Mouse (Mus musculus): ENCODE measurements at regions not wholly inside any gene's neighbourhood (a gene's known extent, or its start where the extent isn't known, plus 50 kb on each side); places are given as distances from the start of the nearest gene placed in this dataset.

DNA sequence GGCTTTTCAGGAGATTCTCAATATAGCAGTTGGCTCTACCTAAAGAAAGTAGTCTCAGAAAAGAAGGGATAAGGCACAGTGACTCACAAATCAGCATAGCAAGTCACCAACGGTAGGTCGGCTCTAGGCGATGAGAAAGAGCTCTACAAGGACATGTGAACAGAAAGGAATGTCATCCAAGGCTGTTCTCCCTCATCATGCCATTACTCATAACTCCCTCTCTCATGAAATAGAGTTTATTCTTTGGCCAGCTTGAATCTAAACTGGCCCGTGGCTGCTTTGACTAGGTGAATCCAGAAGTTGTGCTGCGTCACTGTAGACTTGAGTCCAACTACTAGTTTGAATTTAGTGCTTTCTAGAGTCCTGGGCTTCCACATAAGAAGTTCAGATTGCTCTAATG is 447.7 kb downstream of the Gtdc1 start:
- Histone ChIP-seq H3K4me2 (ENCODE audit: low read length) (no peak overlapping the region), H3K9me3 (replicated peaks; ENCODE audit: low read length) (no peaks in the 10 kb centered on the region), H3K4me1 (replicated peaks; ENCODE audit: insufficient read depth, low read length) (no peaks in the 10 kb centered on the region), H3K27me3 (ENCODE audit: insufficient read depth, low read length) (no peaks in the 10 kb centered on the region), H3K27ac (no peak overlapping the region), H3K9ac (ENCODE audit: low read depth, low read length) (no peak overlapping the region), H3K36me3 (ENCODE audit: insufficient read depth, low read length) (no peaks in the 10 kb centered on the region), H3K4me3 (replicated peaks; ENCODE audit: low read depth, low read length) (no peak overlapping the region)
- WGBS: 96% methylated on average over 5 of the region's 5 CpGs
- TF ChIP-seq CTCF (IDR thresholded peaks at IDR 0.05; ENCODE audit: low read depth): no peak
- DNase-seq (ENCODE audit: low spot score): no peak
- ATAC-seq (replicated peaks; ENCODE audit: low FRiP score, low read depth): no peak

DNA sequence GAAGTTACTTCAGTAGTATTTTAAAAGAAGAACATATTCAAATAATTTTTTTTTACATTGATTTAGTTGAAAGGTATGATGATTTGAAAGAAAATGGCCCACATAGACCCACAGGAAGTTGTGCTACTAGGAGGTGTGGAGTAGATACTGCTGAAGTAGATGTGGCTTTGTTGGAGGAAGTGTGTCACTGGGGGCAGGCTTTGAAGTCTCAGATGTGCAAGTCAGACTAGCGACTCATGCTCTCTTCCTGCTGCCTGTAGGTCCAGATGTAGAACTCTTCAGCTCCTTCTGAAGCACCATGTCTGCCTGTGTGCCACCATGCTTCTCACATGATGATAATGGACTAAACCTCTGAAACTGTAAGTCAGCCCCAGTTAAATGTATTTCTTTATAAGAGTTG is 452.0 kb downstream of the Gtdc1 start:
- Histone ChIP-seq H3K27ac (no peak overlapping the region), H3K9ac (ENCODE audit: low read depth, low read length) (no peak overlapping the region), H3K9me3 (replicated peaks; ENCODE audit: low read length) (no peaks in the 10 kb centered on the region), H3K4me1 (replicated peaks; ENCODE audit: insufficient read depth, low read length) (no peaks in the 10 kb centered on the region), H3K4me3 (replicated peaks; ENCODE audit: low read depth, low read length) (no peak overlapping the region), H3K4me2 (ENCODE audit: low read length) (no peak overlapping the region), H3K27me3 (ENCODE audit: insufficient read depth, low read length) (no peaks in the 10 kb centered on the region), H3K36me3 (ENCODE audit: insufficient read depth, low read length) (no peaks in the 10 kb centered on the region)
- 90% methylated on average over 1 of the region's 1 CpGs for WGBS
- no peak for TF ChIP-seq CTCF (IDR thresholded peaks at IDR 0.05; ENCODE audit: low read depth)
- no peak for ATAC-seq (replicated peaks; ENCODE audit: low FRiP score, low read depth)
- DNase-seq (ENCODE audit: low spot score): no peak

DNA sequence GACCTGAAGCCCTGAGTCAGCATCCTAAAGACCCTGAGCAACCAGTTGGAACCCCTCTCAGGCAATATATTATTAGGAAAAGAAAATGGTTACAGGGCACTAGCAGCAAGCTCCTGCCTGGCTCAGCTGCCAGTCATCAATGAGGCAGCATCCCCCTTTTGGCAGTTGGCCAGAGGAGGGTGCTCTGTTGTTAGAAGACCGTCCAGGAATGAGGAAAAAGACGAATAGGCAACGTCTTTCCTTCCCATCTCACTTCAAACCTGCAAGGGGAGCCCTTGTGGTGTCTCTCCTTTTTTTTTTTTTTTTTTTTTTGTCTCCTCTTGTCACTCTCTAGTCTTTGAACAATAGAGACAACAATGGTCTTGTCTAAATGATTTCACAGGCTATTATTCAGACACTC is 452.8 kb downstream of the Gtdc1 start:
- no peaks in the 10 kb centered on the region for H3K36me3 ChIP-seq (ENCODE audit: insufficient read depth, low read length)
- DNase-seq (ENCODE audit: low spot score) (no peak), ATAC-seq (replicated peaks; ENCODE audit: low FRiP score, low read depth) (no peak)
- 16% methylated on average over 3 of the region's 3 CpGs for WGBS
- TF ChIP-seq CTCF (IDR thresholded peaks at IDR 0.05; ENCODE audit: low read depth): peak; percentile 31; the same call in 1 of the 2 replicates
- H3K9ac ChIP-seq (ENCODE audit: low read depth, low read length): no peak overlapping the region
- no peaks in the 10 kb centered on the region for H3K4me1 ChIP-seq (replicated peaks; ENCODE audit: insufficient read depth, low read length)
- no peak overlapping the region for H3K27ac ChIP-seq
- H3K4me2 ChIP-seq (ENCODE audit: low read length): no peak overlapping the region
- no peaks in the 10 kb centered on the region for H3K27me3 ChIP-seq (ENCODE audit: insufficient read depth, low read length)
- no peaks in the 10 kb centered on the region for H3K9me3 ChIP-seq (replicated peaks; ENCODE audit: low read length)
- H3K4me3 ChIP-seq (replicated peaks; ENCODE audit: low read depth, low read length): no peak overlapping the region

DNA sequence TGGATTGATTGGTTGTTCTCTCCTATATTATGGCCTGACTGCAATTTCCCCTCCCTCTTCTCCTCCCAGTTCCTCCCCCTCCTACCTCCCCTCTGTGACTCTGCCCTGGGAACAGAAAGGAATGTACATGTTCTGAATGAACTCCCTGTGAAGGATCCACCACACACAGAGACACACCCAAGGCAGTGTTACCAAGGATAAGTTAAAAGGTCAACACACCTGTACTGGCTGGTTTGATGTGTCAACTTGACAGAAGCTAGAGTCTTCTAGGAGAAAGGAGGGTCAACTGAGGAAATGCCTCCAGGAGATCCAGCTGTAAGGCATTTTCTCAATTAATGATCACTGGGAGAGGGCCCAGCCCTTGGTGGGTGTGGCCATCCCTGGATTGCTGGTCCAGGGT is 456.1 kb downstream of the Gtdc1 start:
- no peak overlapping the region for H3K9ac ChIP-seq (ENCODE audit: low read depth, low read length)
- no peak overlapping the region for H3K4me2 ChIP-seq (ENCODE audit: low read length)
- ATAC-seq (replicated peaks; ENCODE audit: low FRiP score, low read depth) (no peak), DNase-seq (ENCODE audit: low spot score) (no peak)
- H3K27me3 ChIP-seq (ENCODE audit: insufficient read depth, low read length): no peaks in the 10 kb centered on the region
- no peaks in the 10 kb centered on the region for H3K36me3 ChIP-seq (ENCODE audit: insufficient read depth, low read length)
- H3K27ac ChIP-seq: no peak overlapping the region
- TF ChIP-seq CTCF (IDR thresholded peaks at IDR 0.05; ENCODE audit: low read depth): no peak
- no peaks in the 10 kb centered on the region for H3K4me1 ChIP-seq (replicated peaks; ENCODE audit: insufficient read depth, low read length)
- no peak overlapping the region for H3K4me3 ChIP-seq (replicated peaks; ENCODE audit: low read depth, low read length)
- H3K9me3 ChIP-seq (replicated peaks; ENCODE audit: low read length): no peaks in the 10 kb centered on the region

DNA sequence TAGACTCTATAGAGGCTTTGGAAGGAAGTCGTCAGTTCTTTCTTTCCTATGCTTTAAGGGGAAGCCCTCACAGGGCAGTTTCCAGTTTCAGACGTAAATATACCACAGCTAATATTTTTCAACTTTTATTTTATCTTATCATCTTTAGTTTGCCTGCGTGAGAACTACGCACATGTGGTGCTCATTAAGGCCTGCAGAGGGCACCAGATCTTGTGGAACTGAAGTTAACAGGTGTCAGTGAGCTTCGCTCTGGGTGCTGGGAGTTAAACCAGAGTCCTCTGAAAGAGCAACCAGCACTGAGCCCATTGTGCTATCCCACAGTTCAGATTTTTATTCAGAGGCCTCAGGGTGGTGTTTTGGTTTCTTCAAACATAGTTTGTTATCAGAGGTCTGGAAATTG is 456.5 kb downstream of the Gtdc1 start:
- no peaks in the 10 kb centered on the region for H3K36me3 ChIP-seq (ENCODE audit: insufficient read depth, low read length)
- H3K27me3 ChIP-seq (ENCODE audit: insufficient read depth, low read length): no peaks in the 10 kb centered on the region
- DNase-seq (ENCODE audit: low spot score): no peak
- no peak for TF ChIP-seq CTCF (IDR thresholded peaks at IDR 0.05; ENCODE audit: low read depth)
- H3K4me1 ChIP-seq (replicated peaks; ENCODE audit: insufficient read depth, low read length): no peaks in the 10 kb centered on the region
- no peak overlapping the region for H3K9ac ChIP-seq (ENCODE audit: low read depth, low read length)
- 97% methylated on average over 5 of the region's 5 CpGs for WGBS
- ATAC-seq (replicated peaks; ENCODE audit: low FRiP score, low read depth): no peak
- no peaks in the 10 kb centered on the region for H3K9me3 ChIP-seq (replicated peaks; ENCODE audit: low read length)
- no peak overlapping the region for H3K27ac ChIP-seq
- no peak overlapping the region for H3K4me2 ChIP-seq (ENCODE audit: low read length)
- no peak overlapping the region for H3K4me3 ChIP-seq (replicated peaks; ENCODE audit: low read depth, low read length)

DNA sequence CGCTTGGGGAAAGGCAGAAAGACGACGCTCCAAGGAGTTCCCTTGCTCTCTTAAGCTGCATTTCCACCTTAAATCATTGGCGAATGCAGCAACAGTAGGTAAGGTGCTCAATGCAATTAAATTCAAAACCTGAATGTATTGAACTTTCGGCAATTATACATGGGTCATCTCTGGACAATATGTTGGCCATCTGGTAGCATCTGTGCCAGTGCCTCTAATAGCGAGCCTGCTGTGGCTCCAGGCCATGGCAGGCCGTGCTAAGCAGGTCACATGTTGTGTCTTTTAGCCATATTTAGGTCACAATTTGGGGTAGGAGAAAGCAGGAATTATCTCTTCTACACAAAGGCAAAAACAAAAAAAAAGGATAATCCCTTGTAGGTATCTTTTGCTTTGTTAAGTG is 462.8 kb downstream of the Gtdc1 start:
- no peak for ATAC-seq (replicated peaks; ENCODE audit: low FRiP score, low read depth)
- Histone ChIP-seq H3K9ac (ENCODE audit: low read depth, low read length) (no peak overlapping the region), H3K9me3 (replicated peaks; ENCODE audit: low read length) (no peaks in the 10 kb centered on the region), H3K36me3 (ENCODE audit: insufficient read depth, low read length) (no peaks in the 10 kb centered on the region), H3K4me1 (replicated peaks; ENCODE audit: insufficient read depth, low read length) (no peaks in the 10 kb centered on the region), H3K4me3 (replicated peaks; ENCODE audit: low read depth, low read length) (no peak overlapping the region), H3K27ac (no peak overlapping the region), H3K4me2 (ENCODE audit: low read length) (no peak overlapping the region), H3K27me3 (ENCODE audit: insufficient read depth, low read length) (no peaks in the 10 kb centered on the region)
- WGBS: 89% methylated on average over 7 of the region's 7 CpGs
- DNase-seq (ENCODE audit: low spot score): no peak
- TF ChIP-seq CTCF (IDR thresholded peaks at IDR 0.05; ENCODE audit: low read depth): no peak

DNA sequence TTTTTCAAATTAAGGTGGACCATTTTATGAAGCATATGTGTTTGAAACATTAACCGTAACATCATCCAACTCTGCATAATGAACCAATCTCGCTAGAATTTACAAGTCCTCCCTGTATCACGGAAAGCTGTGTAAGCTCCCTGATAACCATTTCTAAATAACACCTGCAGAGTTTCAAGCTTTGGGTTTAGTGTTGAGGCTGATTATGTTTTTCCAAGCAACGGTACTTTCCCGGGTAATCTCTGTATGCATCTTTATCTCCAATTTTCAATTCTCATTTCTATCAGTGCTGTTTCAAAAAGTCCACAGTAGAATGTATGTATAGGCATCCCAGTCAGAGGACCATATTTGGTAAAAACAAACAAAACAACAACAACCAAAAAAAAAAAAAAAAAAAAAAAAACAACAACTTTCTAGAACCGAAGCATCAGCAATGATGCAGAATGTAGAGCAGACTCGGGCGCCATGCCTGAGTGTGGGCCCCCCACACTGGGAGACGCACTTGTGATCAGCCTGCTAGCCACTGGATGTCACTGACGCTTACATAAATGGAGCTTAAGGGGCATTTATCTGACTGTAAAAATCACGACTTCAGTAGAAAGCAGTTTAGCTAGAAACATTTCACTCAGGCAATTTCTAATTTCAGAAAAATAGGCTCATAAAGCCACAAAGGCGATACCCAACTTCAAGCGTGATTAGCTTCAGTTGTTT is 464.7 kb downstream of the Gtdc1 start:
- Histone ChIP-seq H3K4me3 (replicated peaks; ENCODE audit: low read depth, low read length) (no peak overlapping the region), H3K27me3 (ENCODE audit: insufficient read depth, low read length) (no peaks in the 10 kb centered on the region), H3K27ac (no peak overlapping the region), H3K9me3 (replicated peaks; ENCODE audit: low read length) (no peaks in the 10 kb centered on the region), H3K36me3 (ENCODE audit: insufficient read depth, low read length) (no peaks in the 10 kb centered on the region), H3K4me2 (ENCODE audit: low read length) (no peak overlapping the region), H3K4me1 (replicated peaks; ENCODE audit: insufficient read depth, low read length) (no peaks in the 10 kb centered on the region), H3K9ac (ENCODE audit: low read depth, low read length) (no peak overlapping the region)
- DNase-seq (ENCODE audit: low spot score) (no peak), ATAC-seq (replicated peaks; ENCODE audit: low FRiP score, low read depth) (no peak)
- no peak for TF ChIP-seq CTCF (IDR thresholded peaks at IDR 0.05; ENCODE audit: low read depth)
- 87% methylated on average over 13 of the region's 13 CpGs for WGBS

Measured in kidney, postnatal 0 days (tissue).